Mouse (Mus musculus): ENCODE results near the gene Emb.
A peak's percentile ranks its signal among the peaks of the same experiment; 100 is the strongest.

The Emb gene

DNA sequence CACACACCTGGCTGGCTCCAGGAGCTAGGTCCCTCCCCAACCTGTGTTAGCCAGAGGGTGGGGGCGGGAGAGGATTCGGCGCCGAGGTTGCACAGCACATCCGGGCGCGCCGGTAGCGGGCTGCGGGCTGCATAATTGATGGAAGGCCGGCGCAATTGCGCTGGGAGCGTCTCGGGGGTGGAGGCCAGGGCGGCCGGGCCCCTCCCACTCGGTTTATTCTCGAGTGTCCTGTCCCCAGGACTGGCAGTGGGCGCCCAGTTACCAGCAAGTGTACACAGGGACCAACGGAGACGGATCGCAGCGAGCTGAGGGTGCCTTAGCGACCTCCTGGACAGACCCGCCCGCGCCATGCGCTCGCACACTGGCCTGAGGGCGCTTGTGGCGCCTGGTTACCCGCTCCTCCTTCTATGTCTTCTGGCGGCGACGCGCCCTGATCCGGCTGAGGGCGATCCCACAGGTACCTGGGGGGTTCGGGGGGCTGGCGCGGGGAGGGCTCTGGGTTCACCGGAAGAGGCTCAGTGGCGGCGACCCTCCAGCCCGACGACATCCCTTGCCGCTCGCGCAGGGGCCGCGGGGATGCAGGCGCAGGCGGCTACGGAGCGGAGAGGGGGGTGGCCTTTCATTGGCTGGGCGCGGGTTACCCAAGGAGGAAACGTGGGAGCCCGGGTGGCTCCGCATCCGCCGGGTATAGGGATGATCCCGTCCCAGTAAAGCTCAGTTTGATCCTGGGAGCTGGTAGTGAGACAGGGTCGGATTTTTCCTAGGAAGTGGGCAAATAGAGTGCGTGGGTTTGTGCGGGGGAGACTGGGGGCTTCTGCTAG, 12.4 kb downstream of the Emb start, which contains the start of gene Gm17509:
Gm17509 (minus strand) TSS at position 575 of the 821 bp plus-strand sequence.
- DNase-seq (ENCODE audit: low spot score): peak; percentile 79

- DNase-seq (ENCODE audit: low spot score): no peak
Measured at GRCm38 (mm10) chr13:117223125-117223524, 14.8 kb downstream of the Emb start.

GRCm38 (mm10) chr13:117224901-117225300, 16.6 kb downstream of the Emb start:
- no peak for DNase-seq (ENCODE audit: low spot score)

- no peak for DNase-seq (ENCODE audit: low spot score)
Measured at GRCm38 (mm10) chr13:117225561-117225960, 17.2 kb downstream of the Emb start.

GRCm38 (mm10) chr13:117230371-117231110, 22.2 kb downstream of the Emb start:
- DNase-seq (ENCODE audit: low spot score): no peak

- no peak for DNase-seq (ENCODE audit: low spot score)
Measured at GRCm38 (mm10) chr13:117233808-117234207, 25.5 kb downstream of the Emb start.

DNA sequence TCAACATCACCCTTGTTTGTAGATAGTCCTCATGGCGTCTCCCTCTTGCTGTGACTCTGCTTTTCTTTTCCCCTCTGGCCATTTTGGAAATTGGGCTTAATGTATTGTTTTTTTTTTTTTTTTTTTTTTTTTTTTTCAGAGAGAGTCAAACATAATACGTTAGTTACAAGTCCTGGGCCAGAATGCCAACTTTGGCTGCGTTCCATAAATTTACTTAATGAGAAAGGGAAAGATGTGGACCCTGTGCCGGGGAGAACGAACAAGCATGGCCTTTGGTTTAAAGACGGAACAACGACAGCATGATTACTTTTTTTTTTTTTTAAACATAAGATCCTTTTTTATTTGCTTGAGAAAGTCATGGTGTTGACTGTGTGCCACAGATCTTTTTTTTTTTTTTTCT, 26.1 kb downstream of the Emb start:
- no peak for DNase-seq (ENCODE audit: low spot score)

DNA sequence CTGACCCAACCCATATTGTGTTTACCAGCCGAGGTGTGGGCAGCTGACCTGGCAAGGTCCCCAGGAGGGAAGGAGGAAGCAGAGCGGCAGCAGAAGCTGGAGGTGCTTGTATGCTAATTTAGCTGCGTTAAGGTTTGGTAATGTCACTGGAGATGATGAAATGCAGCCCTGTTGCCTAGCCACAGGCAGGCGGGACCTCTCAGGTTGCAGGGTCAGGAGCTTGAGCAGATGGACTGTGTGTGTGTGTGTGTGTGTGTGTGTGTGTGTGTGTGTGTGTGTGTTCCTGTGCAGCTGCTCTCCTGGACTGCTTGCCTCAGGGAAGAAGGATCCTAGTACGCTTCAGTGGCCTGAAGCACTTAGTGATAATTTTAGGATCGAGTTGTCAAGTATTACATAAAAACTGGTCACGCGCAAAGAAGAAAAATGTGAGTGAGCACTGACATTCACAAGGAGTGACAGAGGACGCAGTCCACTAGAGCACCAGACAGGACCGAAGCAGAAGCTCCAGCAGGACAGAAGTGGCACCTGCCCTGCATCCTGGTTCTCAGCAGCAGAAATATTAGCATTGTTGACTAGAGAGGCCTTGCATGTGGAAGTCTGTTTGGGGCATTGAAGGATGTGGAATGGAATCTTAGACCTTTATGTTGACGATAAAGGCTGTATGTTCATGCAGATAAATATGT, 27.3 kb downstream of the Emb start:
- DNase-seq (ENCODE audit: low spot score): peak; percentile 80

DNA sequence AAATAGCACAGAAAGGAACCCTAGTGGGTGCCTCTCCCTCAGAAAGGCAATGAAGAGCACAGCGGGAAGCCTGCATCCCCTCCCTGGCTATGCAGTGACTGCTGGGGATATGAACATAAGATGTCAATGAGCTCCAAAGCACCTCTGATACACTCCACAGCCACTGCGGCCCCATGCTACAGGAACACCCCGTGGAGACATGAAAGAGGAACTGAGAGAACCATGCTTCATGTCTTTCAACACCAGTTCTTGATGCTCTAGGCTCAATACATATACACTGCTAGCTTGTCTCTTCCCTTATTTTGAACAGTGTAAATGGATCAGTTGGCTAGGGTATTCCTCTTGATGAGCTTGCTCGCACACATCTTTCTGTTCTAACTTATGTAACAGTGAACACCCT, 28.8 kb downstream of the Emb start:
- DNase-seq (ENCODE audit: low spot score): no peak

DNA sequence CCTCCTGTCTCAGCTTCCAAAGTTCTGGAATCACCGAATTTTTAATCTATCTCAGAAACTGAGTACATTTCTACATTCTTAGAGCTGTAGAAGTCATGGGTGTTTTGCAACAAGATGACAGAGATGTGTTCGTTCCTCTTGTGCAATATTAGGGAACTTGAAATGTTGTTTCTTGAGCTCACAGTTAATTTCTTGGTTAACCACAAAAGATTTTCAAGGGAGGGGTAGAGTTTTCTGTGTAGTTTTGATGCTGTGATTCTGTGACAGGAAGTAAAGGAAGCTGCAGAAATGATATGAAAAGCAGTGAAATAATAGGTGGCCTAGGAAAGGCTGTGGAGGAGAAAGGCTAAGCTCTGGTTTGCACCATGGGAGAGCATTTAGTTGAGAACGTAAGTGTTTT, 33.7 kb downstream of the Emb start:
- DNase-seq (ENCODE audit: low spot score): no peak

GRCm38 (mm10) chr13:117242621-117243020, 34.3 kb downstream of the Emb start:
- no peak for DNase-seq (ENCODE audit: low spot score)

GRCm38 (mm10) chr13:117260704-117261103, 52.4 kb downstream of the Emb start:
- no peak for DNase-seq (ENCODE audit: low spot score)

- DNase-seq (ENCODE audit: low spot score): peak; percentile 49
Measured at GRCm38 (mm10) chr13:117266156-117266555, 57.8 kb downstream of the Emb start.

DNA sequence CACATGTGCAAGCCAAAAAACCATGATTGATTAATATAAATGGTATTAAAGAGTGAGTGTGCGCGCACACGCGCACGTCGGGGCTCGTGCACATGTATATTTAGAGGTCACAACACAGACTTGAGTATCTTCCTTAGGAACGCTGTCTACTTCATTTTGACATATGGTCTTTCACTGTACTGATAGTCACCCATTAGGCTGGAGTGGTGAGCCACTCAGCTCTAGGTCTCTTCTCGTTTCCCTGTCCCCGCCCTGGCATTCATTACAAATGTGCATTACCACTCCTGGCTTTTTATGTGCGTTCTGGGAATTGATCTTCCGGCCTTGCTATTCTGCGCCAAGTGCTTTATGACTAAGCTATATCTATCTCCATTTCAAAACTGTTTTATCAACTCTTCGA, 59.6 kb downstream of the Emb start:
- DNase-seq (ENCODE audit: low spot score): no peak

DNA sequence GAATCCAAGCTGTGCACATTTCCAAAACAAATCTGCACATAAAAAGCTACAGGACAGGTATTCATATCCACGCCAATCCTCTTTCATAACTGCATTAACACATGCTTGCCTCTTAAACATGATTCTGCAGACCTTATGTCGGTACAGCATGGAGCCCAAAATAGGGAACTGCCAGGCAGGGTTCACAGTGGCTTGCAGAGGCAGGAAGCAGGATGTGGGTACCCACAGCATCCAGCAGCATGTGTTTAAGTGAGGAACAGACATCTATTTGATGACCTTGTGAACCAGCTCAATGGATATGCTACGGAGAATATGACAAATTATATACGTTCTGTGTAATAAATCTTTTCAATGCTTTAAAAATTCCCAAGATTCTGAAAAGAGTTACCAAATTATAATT, 75.7 kb downstream of the Emb start:
- DNase-seq (ENCODE audit: low spot score): no peak

DNA sequence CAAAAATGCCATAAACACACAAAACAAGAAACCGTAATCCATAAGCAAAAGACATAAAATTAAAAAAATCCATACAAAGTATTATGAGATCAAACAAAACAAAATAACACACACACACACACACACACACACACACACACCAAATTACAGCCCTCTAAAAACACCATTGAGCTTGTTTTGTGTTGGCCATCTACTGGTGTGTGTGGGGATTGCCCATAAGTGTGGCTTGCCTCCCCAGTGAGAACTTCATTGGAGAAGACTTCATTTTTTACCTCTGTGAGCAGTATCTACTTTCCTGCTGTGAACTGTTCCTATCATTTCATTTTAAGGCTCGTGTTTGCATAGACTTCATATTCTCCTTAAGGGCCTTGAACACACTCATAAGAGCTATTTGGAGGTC, 78.6 kb downstream of the Emb start:
- no peak for DNase-seq (ENCODE audit: low spot score)

DNA sequence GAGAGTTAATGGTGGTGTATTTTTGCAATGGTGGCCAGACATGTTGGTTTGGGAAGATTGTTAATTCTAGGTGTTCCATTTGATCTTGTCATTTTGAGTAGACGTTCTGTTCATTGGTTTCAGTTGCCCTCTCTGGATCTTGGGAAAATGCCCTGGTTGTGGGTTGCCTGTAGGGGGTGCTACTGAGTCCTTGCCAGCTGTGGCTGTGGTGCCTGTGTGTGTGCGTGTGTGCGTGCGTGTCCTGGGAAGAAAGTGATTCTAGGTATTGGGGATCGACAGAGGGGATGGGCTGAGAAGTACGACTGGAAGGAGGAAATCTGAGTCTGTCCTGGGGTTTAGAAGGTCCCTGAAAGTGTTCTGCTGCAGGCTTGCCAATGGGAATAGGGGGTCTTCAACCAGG, 79.1 kb downstream of the Emb start:
- DNase-seq (ENCODE audit: low spot score): no peak

GRCm38 (mm10) chr13:117289494-117290270, 81.3 kb downstream of the Emb start:
- peak; percentile 91 for DNase-seq (ENCODE audit: low spot score)

DNA sequence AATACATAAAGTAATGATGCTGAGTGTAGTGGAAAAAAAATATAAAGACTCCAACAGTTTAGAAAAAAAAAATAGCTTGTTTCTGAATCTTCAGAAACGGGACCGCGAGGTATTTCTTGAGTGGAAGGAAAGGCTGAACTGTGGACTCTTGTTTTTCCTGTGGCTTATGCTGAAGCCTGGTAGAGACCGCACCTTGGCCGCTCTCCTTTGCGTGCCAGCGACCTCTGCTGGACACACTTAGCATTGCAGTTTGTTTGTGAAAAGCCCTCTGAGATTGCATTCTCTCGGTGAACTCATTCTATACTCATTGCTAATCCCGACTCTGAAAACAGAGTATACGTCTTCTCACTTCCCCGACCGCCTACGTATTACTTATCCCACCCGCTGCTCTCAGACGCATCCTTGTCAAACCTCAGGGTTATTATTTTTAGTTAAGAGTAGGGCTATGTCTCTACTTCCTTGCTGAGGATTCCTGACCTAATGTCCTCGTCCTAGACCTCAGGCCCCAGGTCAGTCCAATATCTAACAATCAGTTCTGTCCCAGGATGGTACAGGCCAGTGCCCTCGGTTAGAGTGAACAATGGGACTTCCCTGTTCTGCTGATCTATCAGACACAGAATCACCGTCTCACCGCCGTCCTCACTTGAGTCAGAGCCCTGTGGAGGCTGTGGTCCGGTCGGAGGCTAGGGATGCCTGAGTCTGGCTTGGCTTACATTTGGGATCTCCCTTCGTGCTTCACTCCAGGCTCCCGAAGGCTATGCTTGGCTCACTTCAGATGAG, 103.3 kb downstream of the Emb start:
- DNase-seq (ENCODE audit: low spot score): peak; percentile 88

Data from retina, embryonic 14.5 days (tissue).